Mouse (Mus musculus): Measurements from ENCODE around the gene BC030867.
A peak's percentile ranks its signal among the peaks of the same experiment; 100 is the strongest.
"Not testable (repeated sequence)": the region's sequence is repeated elsewhere in the genome, so short reads cannot be mapped to it uniquely, and the experiment has no call there.

BC030867 gene

DNA sequence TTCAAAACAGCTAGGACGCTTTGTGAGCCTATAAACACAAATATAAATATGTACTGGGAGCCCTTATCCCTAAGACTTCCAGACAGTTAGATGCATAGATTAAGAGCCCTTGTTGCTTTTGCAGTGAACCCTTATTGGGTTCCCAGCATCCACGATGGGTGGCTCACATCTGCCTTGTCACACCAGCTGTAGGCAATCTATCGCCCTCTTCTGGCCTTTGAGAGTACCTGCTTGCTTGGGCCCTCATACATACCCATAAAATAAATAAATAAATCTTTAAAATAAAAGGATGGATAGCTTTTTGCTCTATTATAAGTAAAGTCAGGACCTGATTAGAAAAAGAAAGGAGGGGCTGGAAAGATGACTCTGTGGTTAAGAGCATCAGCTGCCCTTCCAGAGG lies 9.8 kb downstream of the BC030867 start:
- DNase-seq, result peak; percentile 35

DNA sequence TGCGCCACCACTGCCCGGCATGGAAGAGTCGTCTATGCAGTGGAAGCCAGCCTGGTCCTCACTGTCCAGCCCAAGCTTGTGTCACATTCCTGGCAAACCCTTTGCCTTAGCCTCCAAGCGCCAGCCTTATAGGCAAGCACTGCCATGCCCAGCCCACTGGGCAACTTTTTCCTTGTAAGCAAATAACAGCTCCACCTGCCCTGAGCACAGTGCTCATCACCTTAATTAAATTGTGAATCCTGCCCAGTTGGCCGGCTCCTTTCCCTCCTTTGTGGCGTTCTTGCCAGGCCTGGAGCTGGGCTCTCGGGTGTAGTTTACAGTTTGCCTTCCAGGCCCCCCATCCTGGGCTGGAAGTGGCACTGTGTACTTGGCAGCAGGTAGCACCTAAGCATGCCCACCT lies 14.5 kb downstream of the BC030867 start:
- DNase-seq, result no peak

- DNase-seq, result no peak
Measured at GRCm38 (mm10) chr11:102265816-102266215, 17.1 kb downstream of the BC030867 start.

- DNase-seq, result no peak
Measured at GRCm38 (mm10) chr11:102266631-102267355, 18.1 kb downstream of the BC030867 start.

- DNase-seq, result peak; percentile 90
Measured at GRCm38 (mm10) chr11:102267480-102267879, 18.8 kb downstream of the BC030867 start.

DNA sequence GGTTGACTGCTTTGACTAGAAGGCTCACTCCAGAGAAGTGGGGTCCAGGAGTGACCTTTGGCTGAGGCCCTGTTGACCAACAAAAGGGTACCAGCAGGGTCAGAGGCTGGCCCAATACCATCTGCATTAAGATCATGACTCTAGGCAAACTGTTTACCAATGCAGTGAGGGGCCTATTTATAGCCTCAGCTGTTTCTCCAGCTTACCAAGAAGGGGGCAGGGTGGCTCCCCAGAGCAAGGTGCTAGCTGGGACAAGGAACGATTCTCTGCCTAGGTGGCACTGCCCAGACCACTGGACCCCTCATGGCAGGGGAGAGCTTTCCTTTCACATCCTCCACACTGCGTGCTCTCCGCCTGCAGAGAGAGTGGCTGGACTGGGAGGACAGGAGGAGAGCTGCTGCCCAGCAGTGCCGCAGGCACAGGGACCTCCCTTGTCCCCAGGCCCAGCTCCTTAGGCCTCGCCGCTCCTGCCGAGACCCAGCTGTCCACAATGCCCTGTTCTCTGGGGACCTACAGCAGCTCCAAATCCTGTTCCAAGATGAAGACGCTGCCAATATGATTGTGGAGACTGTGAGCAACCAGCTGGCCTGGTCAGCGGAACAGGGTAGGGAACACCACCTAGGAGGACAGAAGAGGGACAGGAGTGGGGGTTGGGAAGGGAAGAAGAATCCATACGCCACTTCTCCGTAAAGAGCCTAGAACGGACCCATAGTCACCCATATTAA lies 20.0 kb downstream of the BC030867 start, which contains the start of gene Asb16:
Gene Asb16, plus strand, starts transcription at position 224 of the 725 bp plus-strand sequence.
- no peak for DNase-seq

GRCm38 (mm10) chr11:102276411-102276915 lies 27.8 kb downstream of the BC030867 start:
- DNase-seq, result peak; percentile 76

GRCm38 (mm10) chr11:102277754-102278153 lies 29.1 kb downstream of the BC030867 start:
- DNase-seq, result no peak

- no peak for DNase-seq
Measured at GRCm38 (mm10) chr11:102279595-102279994, 30.9 kb downstream of the BC030867 start.

DNA sequence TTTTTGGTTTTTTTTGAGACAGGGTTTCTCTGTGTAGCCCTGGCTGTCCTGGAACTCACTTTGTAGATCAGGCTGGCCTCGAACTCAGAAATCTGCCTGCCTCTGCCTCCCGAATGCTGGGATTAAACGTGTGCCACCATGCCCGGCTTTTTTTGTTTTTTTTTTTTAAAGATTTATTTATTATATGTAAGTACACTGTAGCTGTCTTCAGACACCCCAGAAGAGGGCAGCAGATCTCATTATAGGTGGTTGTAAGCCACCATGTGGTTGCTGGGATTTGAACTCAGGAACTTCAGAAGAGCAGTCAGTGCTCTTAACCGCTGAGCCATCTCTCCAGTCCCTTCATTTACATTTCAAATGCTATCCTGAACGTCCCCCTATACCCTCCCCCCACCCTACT lies 31.6 kb downstream of the BC030867 start:
- not testable (repeated sequence) for DNase-seq

DNA sequence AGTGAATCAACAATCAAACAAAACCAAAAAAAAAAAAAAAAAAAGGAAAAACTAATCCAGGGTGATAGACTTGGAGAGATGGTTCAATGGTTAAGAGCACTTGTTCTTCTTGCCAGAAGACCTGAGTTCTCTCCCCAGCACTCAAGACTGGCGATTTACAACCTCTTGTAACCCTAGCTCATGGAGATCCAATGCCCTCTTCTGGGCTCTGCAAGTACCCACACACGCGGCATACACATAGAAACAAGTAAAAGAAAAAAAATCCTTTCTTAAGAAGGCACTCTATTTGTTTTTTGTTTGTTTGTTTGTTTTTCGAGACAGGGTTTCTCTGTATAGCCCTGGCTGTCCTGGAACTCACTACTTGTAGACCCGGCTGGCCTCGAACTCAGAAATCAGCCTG lies 35.2 kb downstream of the BC030867 start:
- DNase-seq, result no peak

DNA sequence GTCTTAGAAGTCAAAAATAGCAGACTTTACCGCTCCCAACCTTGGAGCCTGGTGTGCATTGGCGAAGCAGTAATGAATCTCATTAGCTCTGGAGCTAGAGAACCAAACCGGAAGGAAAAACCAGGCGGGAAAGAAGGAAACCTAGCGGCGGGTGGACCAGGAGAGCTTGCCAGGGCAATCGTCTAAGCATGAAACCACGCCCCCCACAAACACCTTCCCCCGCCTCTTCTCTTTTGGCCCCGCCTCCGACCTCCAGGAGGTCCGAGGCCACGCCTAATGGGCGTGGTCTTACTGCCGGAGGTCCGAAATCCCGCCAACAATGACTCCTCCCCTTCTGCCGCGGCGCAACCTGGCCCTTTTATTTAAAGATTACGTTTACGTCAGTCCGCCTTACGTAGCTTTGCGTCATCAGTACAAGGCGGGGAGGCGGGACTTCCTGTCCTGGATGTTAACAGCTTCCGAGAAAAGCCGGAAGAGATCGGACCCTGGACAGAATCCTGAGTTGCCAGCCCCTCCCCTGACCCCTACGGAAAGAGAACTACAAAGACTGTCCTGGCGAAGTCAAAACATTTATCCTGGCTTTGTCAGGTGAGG lies 35.9 kb downstream of the BC030867 start, which contains the start of gene Tmub2:
Gene Tmub2, plus strand, starts transcription at position 431 of the 594 bp plus-strand sequence.
- peak; percentile 99 for DNase-seq

- no peak for DNase-seq
Measured at GRCm38 (mm10) chr11:102285095-102285834, 36.6 kb downstream of the BC030867 start.

GRCm38 (mm10) chr11:102287485-102287884 lies 38.8 kb downstream of the BC030867 start:
- DNase-seq, result no peak

DNA sequence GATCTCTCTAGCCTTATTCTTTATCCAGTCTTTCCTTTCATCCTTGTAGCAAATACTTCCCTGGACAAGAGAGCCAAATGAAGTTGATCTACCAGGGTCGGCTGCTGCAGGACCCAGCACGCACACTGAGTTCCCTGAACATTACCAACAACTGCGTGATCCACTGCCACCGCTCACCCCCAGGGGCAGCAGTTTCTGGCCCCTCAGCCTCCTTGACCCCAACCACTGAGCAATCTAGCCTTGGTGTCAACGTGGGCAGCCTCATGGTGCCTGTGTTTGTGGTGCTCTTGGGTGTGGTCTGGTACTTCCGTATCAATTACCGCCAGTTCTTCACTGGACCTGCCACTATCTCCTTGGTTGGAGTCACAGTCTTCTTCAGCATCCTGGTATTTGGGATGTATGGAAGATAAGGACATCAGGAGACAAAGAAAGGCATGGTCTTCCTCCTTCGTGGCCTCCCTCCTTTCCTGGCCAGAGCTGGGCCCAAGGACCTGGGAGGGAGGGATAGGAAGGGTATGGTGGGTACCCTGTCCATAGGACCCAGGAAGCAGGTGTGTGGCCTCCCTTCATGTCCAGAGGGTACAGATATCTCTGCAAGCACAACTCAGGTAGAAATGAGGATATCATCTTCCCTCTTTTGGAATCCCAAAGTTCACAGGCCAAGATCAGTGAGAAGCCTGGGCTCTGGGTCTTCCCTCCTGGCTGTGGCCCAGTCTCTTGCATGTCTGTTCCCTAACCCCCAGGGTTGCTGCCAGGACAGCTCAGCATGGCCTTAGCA lies 39.5 kb downstream of the BC030867 start:
- DNase-seq, result no peak

DNA sequence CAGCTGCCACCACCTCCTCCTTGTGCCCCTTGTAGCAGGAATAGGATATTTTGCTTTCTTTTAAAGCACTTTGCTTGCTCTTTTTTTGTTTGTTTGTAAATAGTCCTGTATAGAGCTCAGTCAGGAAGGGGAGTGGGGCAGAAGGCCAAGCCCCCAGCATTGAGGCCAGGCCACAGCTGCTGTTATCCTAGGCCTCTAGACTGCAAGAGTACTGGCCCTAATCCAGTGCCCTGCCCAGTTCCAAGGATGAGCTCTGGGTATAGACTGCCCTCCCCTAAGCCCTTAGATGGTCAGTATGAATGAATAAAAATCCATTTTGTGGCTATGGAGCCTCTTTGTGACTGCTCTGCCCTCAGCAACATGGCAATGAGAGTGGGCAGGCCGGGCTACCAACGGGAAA lies 40.2 kb downstream of the BC030867 start:
- no peak for DNase-seq

- no peak for DNase-seq
Measured at GRCm38 (mm10) chr11:102289511-102290100, 40.9 kb downstream of the BC030867 start.

DNA sequence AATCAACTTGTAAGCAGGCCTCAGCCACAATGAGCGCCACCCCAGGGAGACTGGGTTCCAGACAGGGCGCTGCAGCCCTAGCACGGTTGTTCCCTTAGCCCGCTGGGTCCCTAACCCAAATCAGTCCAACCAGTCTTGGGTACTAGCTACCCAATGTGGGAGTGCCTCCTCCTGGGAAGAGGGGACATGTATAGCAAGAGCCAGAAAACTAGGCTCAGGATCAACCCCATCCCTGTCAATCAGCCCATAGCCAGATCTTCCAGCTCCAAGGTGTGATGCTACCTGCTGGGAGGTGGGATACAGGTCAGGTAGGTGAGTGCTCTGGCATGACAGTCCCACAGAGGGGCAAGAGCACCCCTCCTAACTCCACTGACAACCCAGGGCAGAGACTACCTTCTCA lies 41.5 kb downstream of the BC030867 start:
- DNase-seq, result no peak

DNA sequence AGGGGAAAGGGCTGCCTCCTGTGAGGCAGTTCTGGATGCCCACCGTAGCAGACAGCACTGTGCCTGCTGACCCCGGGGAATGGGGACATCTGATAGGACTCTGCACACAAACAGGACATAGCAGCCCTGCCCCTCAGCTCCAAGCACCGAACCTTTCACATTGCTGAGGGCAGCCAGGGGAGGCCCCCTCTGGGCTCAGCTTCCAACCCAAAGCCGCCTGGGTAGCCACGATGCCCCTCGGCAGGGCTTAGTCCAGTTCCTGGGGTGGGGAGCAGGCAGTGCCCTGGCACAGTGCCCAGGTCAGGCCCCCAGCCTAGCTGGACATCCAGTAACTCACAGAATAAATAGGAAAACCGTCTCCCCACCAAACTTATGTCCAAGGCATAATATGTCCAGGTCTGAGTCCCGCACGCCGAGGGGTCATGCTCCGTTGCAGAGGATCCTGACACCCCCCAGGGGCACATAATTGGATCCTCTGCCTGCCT lies 42.4 kb downstream of the BC030867 start:
- no peak for DNase-seq

DNA sequence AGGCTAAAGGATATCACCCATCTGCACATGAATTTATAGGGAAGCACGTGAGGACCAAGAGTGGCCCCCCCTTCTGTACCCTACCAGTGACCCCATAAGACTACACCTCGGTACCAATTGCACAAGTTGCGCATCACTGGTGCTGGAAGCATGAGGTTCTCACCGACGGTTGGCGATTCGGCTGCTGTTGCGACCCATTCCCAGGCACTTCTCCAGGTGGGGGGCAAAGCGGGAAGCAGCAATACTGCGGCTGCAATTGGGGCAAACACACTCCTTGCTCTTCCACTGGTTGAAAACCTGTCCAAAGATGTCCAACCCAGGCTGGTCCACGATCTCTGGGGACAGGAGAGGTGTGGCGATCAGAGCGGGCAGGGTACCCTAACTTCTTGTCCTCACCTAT lies 45.3 kb downstream of the BC030867 start:
- no peak for DNase-seq

DNA sequence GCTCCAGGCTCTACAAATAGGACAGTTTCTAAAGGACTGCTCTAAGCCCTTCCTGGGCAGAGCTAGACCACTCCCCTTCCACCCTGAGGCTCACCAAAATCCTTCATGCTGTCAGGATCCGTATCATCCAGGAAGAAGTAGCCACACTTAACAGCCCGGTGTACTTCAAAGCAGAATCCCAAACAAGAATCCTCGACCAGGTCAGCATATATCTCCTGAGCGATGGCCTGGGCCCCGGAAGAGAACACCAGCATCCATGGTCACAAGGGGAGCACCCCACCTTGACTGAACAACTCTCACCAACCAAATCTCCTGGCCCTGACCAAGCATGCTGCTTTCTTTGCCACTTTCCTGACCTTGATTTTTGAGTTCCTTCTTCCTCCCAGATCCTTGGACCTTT lies 45.7 kb downstream of the BC030867 start:
- no peak for DNase-seq

Measured in retina, postnatal 1 day (tissue).